8 mouse cellular contexts compared by ENCODE assay signal in genomic region chr12:111758381-111759175, GRCm38 (mm10). TPM values are rescaled to one million over a fixed set of nuclear protein-coding genes. Genes with fewer than 3 reads are reported as not detected.
A peak's percentile ranks its signal among the peaks of the same experiment; 100 is the strongest.
DNase-seq lines count a peak whose midpoint lies in the region; ATAC-seq and TF ChIP-seq lines count a peak whose summit lies in the region.

TSS of gene Klc1 (plus strand) at chr12:111758849.

- peak; percentile 88 for ATAC-seq in hindbrain, embryonic 15.5 days (ENCODE audit: low FRiP score, low read depth)

- no peaks in the 10 kb centered on the region for H3K27me3 ChIP-seq in hindbrain, embryonic 15.5 days

- peak; percentile 70 for DNase-seq in T-cell, adult 2 months (ENCODE audit: low spot score)
- DNase-seq in cerebellum, postnatal 36 days = peak; percentile 86
- DNase-seq in gastrocnemius, adult 18-20 months (ENCODE audit: low spot score) = peak; percentile 69
- DNase-seq in left cerebral cortex, adult 2 months (ENCODE audit: extremely low spot score in 1 of 2, low spot score in 2 of 2) = peak; percentile 86 to 89
- peak; percentile 78 for DNase-seq in right cerebral cortex, adult 18-20 months
- DNase-seq in urinary bladder, postnatal 25 days (ENCODE audit: low spot score) = peak; percentile 80

- no peaks in the 10 kb centered on the region for H3K9me3 ChIP-seq in hindbrain, embryonic 15.5 days

- peaks cover 47% of the 10 kb centered on the region for H3K79me2 ChIP-seq in macrophage (ENCODE audit: inconsistent target)

- TF ChIP-seq CTCF in left cerebral cortex, adult 2 months (IDR thresholded peaks at IDR 0.05) = no peak

- H3K4me2 ChIP-seq in hindbrain, embryonic 15.5 days = peak within 1 kb of the TSS; percentile 95

- intact Hi-C loops in left cerebral cortex, adult 2 months (cut with DNase I) = loop anchor here (10.0 kb wide), 1 partner anchor 336 kb away; no protein-coding TSS in a partner anchor

- no peaks in the 10 kb centered on the region for H3K36me3 ChIP-seq in hindbrain, embryonic 15.5 days
- 0 out of 2 replicates have a peak, but pooled peaks cover 11% of the 10 kb centered on the region for H3K36me3 ChIP-seq in macrophage (ENCODE audit: inconsistent target)

- WGBS in hindbrain, embryonic 15.5 days = under 1% methylated on average over 58 of the region's 85 CpGs
- under 1% methylated on average over 81 of the region's 85 CpGs for WGBS in macrophage (ENCODE audit: missing documents)

- peak within 1 kb of the TSS; percentile 88 for H3K4me3 ChIP-seq in hindbrain, embryonic 15.5 days
- H3K4me3 ChIP-seq in left cerebral cortex, adult 2 months = peak within 1 kb of the TSS; percentile 84
- H3K4me3 ChIP-seq in macrophage (ENCODE audit: inconsistent target) = peak within 1 kb of the TSS; percentile 100

- peak within 1 kb of the TSS; percentile 97 for H3K9ac ChIP-seq in hindbrain, embryonic 15.5 days

- H3K4me1 ChIP-seq in hindbrain, embryonic 15.5 days (replicated peaks) = peaks cover 43% of the 10 kb centered on the region

- peak within 1 kb of the TSS; percentile 97 for H3K27ac ChIP-seq in hindbrain, embryonic 15.5 days (replicated peaks)
- peak within 1 kb of the TSS; percentile 100 for H3K27ac ChIP-seq in left cerebral cortex, adult 2 months
- peak within 1 kb of the TSS; percentile 73 for H3K27ac ChIP-seq in macrophage

RNA-seq across cellular contexts. Expression of gene Klc1, which starts in this region (rescaled TPM):
- 10 to 100 TPM; 59.1 to 60.1 TPM for total RNA-seq in gastrocnemius, adult 18-20 months (2021)
- 578 and 629 TPM in 2 replicates for polyA plus RNA-seq in hindbrain, embryonic 15.5 days (2015; fragmentation: Nextera tagmentation; extraction: Ambion mirVana)
- total RNA-seq in left cerebral cortex, adult 2 months (2021) = 100 to 1,000 TPM; 746 to 823 TPM
- total RNA-seq in macrophage (2018; cell fraction: chromatin; rRNA removed) = 100 to 1,000 TPM; 209 to 782 (median 387) TPM
- total RNA-seq in macrophage (2018; cell fraction: cytosol; rRNA removed) = 10 to 100 TPM; 52.3 to 86.8 (median 72.7) TPM
- total RNA-seq in macrophage (2018; cell fraction: nucleus; rRNA removed) = 100 to 1,000 TPM in 25 of 26 experiments, 10 to 100 TPM in 1; 84.1 to 254 (median 153) TPM
- 70.3 to 119 TPM (median 70.6 TPM) in 3 replicates for polyA plus RNA-seq in macrophage (2018)

Comparison
In these comparisons a context has a peak if more than half of its experiments do, and no peak if none do; other contexts are left out.
1. Peak in every context shown above with its lines: DNase-seq, ATAC-seq, H3K4me3 ChIP-seq and H3K27ac ChIP-seq.
2. RNA of gene Klc1 (total RNA-seq): 746 to 823 TPM in left cerebral cortex, adult 2 months; 59.1 to 60.1 TPM in gastrocnemius, adult 18-20 months; every median in the first group is over 10 times any median in the second.